Mouse (Mus musculus) lung, postnatal 0 days (tissue): Measurements from ENCODE around the gene Fbln5.

Experiments used
- CTCF ChIP-seq: IDR thresholded peaks from 2 replicates; pipeline ENCODE4 v1.5.1; 2016; ENCODE audit warnings: antibody characterized with exemption, mild to moderate bottlenecking
- EP300 ChIP-seq: IDR thresholded peaks from 2 replicates; pipeline ENCODE4 v1.6.1; 2016; ENCODE audit warnings: antibody characterized with exemption, mild to moderate bottlenecking, control low read depth

GRCm38 (mm10) chr12:101780915-101781314 is 37.9 kb downstream of the Fbln5 start:
- no peak for TF ChIP-seq CTCF
- TF ChIP-seq EP300: no peak
